Mouse (Mus musculus) c-Kit-positive CD71-positive TER-119-positive erythroid progenitor cells, embryonic 14.5 days (primary cell): ENCODE measurements around the gene 1700015F17Rik.

Source experiments
- DNase-seq: peaks from one replicate; pipeline ENCODE4 v3.0.0-alpha.2; 2013; ENCODE audit warnings: low spot score

The 1700015F17Rik gene

GRCm38 (mm10) chr5:5479043-5479442 is at the start of gene 1700015F17Rik:
Gene 1700015F17Rik, minus strand, starts transcription at chr5:5479143.
- DNase-seq = no peak

- DNase-seq = no peak
These were observed 36.5 kb upstream of the 1700015F17Rik start for GRCm38 (mm10) chr5:5515411-5515810.

DNA sequence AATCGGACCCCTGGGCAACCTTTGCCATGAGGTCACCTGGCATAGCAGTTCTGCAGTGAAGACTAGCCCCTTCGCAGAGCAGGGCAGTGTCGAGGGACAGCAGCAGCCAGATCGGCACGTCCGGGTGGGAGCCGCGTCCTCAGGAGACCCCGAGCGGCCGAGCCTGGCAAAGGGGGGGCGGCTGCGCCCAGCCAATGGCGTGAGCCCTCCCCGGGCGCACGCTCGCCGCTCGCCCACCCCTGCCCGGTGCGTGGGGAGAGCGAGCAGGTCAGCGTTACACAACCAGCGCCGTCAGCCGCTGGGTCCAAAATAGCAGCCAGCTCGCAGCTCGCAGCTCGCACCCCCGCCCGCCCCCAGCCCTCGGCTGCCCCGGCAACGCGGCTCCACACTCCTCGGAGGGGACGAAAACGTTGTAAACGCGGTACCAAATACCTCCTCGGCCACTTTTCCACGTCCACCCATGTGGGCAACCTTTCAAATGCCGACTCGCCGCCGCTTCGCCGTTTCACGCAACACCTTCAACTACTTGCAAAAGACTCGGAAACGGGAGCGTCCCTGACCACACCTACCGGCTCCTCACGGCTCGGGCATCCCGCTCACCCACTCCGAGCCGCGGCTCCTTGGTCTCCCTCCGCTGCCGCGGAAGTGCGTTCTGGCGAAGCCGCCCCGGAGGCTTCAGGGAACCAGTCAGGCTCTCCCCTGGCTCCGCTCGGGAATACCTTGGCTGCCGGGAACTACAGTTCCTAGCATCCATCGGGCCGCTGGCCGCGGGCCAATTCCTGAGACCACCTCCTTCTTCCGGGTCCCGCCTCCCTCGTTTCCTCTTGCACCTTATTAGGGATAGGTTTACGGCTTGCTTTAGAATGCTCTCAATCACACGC is 35.5 kb upstream of the 1700015F17Rik start, which contains the start of gene Cldn12:
Cldn12 (minus strand) TSS at position 763 of the 881 bp plus-strand sequence.
- DNase-seq = peak; percentile 38

DNA sequence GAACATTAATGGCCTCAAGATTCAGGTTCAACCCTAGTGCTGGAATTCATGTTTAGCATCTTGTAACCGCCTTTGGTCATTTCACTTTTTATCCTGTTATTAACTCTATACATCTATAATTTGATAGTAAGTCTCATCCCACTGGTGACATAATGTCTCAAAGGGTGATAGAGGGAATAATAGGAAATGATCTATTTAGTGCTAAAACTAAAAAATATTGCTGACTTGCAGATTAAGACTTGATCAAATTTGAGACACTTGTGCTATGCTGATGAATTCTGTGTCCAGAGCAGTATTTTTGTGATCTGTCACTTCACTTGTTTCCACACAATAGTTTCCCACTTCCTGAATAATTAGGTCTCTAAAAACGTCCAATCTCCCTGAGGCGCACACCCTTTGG is 32.5 kb upstream of the 1700015F17Rik start:
- DNase-seq = no peak

GRCm38 (mm10) chr5:5510989-5511388 is 32.0 kb upstream of the 1700015F17Rik start:
- DNase-seq = no peak

GRCm38 (mm10) chr5:5510304-5510887 is 31.5 kb upstream of the 1700015F17Rik start:
- no peak for DNase-seq

GRCm38 (mm10) chr5:5508231-5508630 is 29.3 kb upstream of the 1700015F17Rik start:
- no peak for DNase-seq

GRCm38 (mm10) chr5:5507701-5508225 is 28.8 kb upstream of the 1700015F17Rik start:
- no peak for DNase-seq

DNA sequence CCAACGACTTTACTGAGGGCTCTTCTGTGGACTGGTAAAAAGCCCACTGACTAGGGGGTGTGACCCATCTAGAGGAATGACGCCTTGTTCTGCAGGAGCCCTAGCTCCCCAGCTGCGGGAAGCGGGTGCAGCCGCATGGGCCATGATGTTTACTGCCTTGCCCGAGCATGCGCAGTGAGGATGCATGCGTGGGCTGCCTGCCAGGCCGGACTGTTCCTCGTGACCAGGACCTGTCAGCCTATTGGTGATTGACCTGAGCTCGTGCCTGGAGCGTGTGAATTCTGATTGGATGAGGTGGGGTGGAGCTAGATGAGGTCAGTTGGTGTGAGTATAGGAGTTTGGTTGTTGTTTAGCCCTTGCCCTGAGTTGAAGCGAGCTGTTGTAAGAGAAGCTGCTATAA is 25.5 kb upstream of the 1700015F17Rik start:
- DNase-seq = no peak

DNA sequence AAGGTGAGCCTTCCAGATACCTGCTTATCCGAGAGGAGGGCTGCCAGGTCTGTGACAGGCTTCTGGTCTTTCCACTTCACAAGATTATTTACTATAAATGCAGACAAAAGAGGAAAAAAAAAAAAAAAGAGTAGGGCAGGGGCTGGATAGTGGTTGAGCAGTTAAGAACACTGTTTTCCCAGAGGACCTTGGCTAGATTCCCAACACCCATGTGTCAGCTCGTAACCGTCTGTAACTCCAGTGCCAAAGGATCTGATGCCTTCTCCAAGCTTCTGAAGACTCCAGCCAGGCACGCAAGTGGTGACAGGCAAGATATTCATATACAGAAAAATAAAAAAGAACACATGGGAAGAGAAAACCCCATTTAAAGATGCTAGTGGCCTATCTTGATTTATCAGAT is 24.4 kb upstream of the 1700015F17Rik start:
- DNase-seq = no peak

DNA sequence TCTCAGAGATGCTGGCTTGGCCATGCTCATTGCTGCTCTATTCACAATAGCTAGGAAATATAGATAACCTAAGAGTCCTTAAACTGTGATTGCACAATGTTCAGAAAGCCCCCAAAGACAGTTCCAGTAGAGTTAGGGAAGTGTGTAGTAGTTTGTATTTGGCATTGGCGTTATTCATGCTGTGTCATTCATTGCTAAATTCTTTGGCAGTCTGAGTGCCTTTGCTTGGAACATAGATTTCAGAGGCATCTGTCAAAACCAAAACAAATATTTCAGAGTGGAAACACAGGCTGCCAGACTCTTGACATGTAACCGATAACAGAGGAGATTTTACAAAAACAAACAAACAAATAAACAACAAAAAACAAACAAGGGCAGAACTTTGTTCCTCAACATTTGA is 22.6 kb upstream of the 1700015F17Rik start:
- no peak for DNase-seq

DNA sequence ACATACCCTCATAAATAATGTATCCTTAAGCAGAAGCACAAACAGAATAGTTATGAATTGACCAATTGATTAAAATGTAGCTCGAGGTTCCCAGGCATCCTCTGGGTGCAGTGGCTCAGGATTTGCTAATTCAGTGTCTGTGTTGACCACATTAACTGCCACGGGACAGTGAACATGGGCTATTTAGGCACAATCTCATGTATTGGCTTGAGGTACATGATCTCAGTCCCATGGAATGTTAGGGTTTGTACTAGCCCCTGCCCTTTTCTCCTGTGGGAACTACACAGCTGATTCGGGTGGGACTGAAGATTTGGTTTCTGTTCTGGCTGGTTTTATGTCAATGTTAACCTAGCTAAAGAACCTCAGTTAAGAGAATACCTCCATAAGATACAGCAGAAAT is 17.4 kb upstream of the 1700015F17Rik start:
- DNase-seq = no peak

DNA sequence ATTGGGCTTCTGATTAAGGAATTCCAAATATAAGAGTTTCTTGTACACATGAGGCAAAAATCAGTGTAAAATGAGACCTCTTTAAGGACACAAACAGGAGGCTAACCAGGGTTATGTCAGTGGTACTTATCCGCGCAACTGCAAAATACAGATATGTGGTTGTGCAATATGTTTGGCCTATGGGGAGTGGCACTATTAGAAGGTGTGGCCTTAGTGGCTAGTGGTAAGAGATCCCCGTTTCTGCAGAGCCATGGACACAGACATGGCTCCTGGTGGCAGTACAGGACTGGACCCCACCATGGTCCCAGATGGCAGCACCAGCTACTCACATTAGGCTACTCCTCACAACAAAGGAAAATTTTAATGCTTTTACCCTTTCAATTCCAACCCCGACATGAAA is 16.1 kb upstream of the 1700015F17Rik start:
- DNase-seq = no peak

DNA sequence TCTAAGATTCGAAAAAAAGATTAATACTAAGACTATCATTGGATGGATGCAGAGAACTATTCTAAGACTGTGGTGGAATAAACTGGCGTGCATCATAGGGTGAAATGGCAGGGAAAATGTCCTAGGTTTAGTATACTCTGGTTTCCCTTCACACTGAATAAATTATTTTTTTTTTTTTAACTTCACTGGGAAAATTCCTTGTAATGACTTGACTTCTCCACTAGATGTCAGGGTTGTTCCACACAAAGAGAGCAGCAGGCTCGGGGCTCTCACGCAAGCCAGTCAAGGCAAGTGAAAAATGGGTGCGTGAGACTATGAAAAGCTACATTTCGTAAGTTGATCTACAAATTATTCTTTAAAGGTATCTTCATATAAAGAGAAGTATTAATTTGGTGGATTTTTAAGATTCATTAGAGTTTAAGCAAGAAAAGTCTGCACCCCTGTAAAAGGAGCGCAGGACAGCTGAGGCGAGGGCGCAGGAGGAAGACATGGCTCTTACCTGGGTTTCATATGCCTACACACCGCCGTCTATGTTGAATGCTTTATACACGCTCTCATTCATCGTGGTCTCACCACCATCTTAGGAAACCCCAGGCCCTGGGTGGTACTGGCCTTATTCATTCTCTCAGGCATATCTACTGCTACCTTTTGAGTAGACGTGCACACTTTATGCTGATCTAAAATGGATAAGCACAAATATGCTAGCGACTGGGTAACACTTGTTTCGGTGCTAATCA is 15.5 kb upstream of the 1700015F17Rik start:
- peak; percentile 26 for DNase-seq

DNA sequence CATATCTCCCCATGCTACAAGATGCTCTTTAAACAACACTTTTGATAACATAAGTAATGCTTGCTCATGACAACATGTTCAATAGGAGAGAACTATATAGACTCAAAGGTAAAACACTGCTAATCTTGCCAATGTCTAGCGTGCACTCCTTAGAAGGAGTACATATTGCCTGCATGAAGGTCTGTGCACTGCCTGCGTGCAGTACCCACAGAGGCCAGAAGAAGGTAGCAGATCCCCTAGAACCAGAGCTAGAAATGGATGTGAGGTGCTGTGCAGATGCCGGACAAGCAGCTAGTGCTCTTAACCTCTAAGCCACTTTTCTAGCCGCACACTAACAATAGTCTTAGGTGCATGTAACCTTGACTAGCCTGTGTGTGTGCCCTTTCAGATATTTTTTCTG is 13.2 kb upstream of the 1700015F17Rik start:
- DNase-seq = no peak

DNA sequence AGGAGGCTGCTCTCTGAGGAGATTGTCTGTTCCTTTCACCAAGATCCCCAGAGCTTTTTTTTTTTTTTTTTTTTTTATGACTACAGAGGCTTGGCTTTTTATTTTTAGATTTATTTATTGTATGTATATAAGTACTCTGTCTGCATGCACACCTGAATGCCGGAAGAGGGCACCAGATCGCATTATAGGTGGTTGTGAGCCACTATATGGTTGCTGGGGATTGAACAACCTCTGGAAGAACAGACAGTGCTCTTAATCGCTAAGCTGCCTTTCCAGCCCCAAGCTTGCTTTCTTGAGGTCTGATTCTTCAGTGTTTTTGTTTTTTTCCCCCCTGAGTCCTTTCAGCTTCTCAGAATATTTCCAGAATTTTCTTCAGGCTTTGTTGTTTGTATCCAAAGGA is 7.1 kb upstream of the 1700015F17Rik start:
- DNase-seq = no peak

DNA sequence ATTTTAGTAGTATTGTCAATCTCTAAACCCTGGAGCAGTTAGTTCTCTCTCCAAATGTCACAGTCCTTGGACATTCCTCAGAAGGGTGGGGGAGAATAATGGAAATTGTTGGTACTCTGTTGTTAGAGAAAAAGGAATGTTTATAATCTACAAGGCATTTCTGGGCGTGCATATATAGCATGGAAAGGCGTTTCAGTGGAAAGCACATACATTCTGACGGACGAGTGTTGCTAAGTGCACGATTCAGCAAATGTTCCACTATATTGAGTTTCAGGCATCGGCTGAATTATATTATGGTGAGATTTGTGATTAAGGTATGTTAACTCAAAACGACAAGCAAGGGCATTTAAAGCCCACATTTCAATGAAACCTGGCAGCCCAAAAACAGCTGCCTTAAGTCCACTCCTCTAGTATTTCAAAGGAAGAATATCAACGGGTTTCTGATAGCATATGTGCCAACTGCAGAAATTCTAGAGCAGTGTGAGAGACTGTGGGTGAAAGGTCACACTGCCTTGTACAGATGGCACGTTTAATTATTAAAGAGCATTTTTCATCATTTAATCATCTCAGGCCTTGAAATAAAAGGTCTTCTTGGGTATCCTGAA is 4.4 kb upstream of the 1700015F17Rik start:
- DNase-seq = no peak

DNA sequence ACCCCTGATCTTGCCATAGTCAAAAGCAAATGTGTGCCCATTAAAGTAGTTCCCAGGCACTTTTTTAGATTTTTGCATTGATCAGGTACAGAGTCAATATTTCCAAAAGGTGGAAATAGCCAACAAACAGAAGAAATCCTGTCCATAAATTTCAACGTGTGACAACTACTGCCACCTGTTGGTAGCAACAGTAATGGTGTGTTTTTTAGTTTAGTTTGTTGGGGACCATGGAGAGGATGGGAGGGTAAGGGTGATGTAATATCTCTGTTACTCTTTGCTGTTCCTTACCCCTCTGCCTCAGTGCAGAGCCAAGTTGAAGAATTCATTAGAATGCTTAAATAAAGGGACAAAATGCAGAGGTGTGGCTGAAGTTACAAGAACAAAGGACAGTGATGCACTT is 2.7 kb upstream of the 1700015F17Rik start:
- no peak for DNase-seq

DNA sequence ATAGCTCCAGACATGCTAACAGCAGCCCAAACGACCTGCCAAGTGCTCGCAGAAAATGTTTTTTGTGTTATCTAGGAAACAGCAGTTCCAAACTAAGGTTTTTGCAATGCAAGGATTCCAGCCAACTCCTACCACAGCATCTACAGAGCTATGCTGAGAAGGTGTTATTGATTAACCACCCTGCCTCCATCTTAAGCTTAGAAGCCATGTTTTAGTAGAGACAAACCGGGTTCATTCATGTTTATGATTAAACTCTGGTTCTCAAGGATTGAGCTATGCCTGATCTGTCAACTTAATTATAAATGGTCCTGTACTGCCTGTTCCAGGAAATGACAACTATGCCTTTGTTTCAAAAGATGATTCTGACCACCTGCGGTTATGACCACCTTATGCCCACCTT is 2.8 kb downstream of the 1700015F17Rik start:
- no peak for DNase-seq

- no peak for DNase-seq
These were observed 13.7 kb downstream of the 1700015F17Rik start for GRCm38 (mm10) chr5:5465256-5465655.

GRCm38 (mm10) chr5:5431746-5432438 is 47.1 kb downstream of the 1700015F17Rik start:
- DNase-seq = no peak
